Mouse (Mus musculus) G1E (cell line): ENCODE results near the gene Fas.

Experiments
- CTCF ChIP-seq: IDR thresholded peaks from 2 replicates; pipeline ENCODE4 v1.5.1; 2012; ENCODE audit warnings: low read depth, low read length, inconsistent platforms, mixed read lengths
- GATA1 ChIP-seq: IDR thresholded peaks from 2 replicates; pipeline ENCODE4 v1.6.1; 2012; ENCODE audit warnings: borderline replicate concordance, low read length, inconsistent platforms, mixed read lengths

DNA sequence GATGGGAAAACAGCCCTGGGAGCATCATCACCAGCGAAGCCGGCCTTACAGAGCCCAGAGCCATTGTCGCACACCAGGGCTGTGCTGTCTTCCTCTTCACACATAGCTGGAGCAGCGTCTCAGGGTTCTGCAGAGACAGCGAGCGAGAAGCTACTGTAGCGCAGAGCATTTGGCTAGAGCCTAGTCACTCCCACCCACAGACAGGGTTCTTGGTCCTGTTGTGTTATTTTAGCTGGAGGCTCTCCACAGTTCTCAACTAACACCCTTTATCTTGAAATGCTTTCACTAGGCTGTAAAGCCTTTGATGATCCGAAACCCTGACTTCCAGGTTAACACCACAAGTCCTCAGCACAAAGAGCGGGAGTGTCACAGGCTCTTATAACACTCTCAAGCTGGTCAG lies 38.0 kb upstream of the Fas start:
- TF ChIP-seq CTCF (no peak), GATA1 (no peak)
